Mouse (Mus musculus) right cerebral cortex, postnatal 25 days (tissue): Measurements from ENCODE around the gene Olfr746.

ENCODE experiments used
- DNase-seq: peaks from one replicate; pipeline ENCODE4 v3.0.0; 2022

The Olfr746 gene

DNA sequence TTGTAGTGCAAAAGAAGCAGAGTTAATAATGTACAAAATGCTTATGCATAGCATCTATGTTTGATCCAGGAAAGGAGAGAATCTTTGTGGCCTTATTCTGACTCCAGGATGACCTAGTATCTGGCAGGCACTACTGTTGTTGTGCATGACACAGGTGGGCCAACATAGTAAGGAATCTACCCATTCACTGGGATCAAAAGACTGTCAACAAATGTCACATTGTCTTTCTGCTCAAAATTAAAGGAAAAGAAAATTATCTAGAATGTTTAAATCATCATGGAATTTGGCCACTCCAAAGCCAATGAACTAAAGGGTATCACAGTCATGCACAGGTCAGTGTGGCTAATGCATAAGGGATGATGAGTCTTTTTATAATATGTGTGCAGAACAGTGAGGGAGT lies at the start of gene Olfr746:
TSS of gene Olfr746 (plus strand) at position 301 of the 400 bp plus-strand sequence.
- DNase-seq = no peak

DNA sequence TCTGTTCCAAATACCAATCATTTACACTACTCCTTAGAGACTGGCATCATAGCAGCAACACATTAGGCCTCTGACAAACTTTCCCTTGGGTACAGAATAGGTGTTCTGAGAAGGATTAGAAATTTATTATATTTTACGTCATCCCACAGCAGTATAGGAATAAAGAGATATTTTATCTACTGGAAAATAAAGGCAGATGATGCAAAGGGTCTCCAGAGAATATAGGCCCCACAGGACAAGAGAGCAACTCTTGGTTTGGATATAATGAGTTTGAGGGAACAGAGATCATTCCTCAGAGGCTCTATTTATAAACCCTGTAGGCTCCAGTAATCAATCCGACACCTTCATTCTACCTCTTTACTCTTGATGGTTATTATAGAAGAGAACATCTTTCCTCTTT lies 32.3 kb upstream of the Olfr746 start, which contains the start of gene Olfr744:
TSS of gene Olfr744 (plus strand) at position 301 of the 400 bp plus-strand sequence.
- DNase-seq = no peak

DNA sequence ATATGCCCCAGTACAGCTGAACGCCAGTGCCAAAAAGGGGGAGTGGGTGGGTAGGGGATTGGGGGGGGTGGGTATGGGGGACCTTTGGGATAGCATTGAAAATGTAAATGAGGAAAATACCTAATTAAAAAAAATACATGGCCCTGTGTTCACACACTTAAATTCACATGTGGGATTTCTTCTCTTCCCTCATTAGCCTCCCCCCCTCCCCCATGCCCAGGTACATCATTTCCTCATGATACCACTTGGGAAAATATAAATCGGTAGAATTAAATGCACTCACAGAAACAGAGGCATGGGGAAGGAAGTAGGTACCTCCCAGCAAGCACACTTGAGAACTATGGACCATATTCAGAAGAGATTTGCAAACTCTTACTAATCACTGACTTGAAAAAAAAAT lies 7.8 kb upstream of the Olfr746 start, which contains the start of gene Olfr745:
TSS of gene Olfr745 (plus strand) at position 301 of the 400 bp plus-strand sequence.
- DNase-seq = no peak

DNA sequence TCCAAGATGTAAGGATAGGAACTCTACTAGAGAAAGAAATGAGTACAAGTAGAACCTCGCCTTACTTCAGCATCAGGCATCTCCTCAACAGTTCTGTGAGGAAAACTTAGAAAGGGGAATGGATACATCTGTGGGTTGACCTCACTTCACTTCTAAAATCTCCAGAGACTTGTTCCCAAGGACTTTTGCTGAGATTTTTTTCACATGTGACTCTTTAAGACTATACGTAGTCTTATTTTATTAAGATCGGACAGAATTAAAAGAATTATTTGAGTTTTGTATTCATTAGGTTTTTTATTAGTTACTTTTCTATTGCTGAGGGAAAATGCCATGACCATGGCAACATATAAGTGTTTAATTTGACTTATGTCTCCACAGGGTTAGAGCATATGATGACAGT lies 46.2 kb downstream of the Olfr746 start, which contains the start of gene Olfr747:
TSS of gene Olfr747 (minus strand) at position 101 of the 400 bp plus-strand sequence.
- no peak for DNase-seq
